Mouse (Mus musculus) liver, postnatal 0 days (tissue): Measurements from ENCODE around the gene Spsb2.
"Not testable (repeated sequence)": the region's sequence is repeated elsewhere in the genome, so short reads cannot be mapped to it uniquely, and the experiment has no call there.

Experiments used
- CTCF ChIP-seq: sonication (generic); IDR thresholded peaks from 2 replicates; pipeline ENCODE4 v1.5.1; 2016; ENCODE audit warnings: antibody characterized with exemption, low read depth
- EP300 ChIP-seq: IDR thresholded peaks from 2 replicates; pipeline ENCODE4 v1.6.1; 2016; ENCODE audit warnings: antibody characterized with exemption, low read depth, mild to moderate bottlenecking

- TF ChIP-seq CTCF, EP300: not testable (repeated sequence)
These were observed 22.7 kb downstream of the Spsb2 start for GRCm38 (mm10) chr6:124831199-124831598.
